In the genomic region with DNA sequence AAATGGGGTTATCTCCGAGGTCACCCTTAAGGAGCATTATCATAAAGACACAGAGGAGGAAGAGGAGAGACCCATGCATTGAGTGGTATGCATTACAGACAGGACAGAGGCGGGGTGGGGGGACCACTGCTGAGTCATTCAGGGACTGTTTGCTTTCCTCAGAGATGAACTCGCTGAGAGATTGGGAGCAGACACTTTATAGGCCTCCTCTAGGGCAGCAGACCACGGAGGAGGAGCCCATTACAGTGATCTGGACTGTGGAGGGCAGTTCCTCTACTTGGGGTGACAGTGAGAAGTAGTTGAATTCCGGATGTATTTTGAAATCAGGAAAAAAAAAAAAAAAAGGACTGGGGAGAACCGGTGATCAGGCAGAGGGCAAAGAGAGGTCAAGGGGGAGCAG, we compare ENCODE assay signal across 20 mouse cellular contexts. TPM values are rescaled to one million over a fixed set of nuclear protein-coding genes. Genes with fewer than 3 reads are reported as not detected.
DNase-seq lines count a peak whose midpoint lies in the region; ATAC-seq and TF ChIP-seq lines count a peak whose summit lies in the region.
"Had no signal": no experiment of that assay in that cellular context is flagged by ENCODE, and none has a peak within 500 bp of the region (broad histone marks: within the 10 kb centered on the region; RNA-seq: fewer than 3 reads in every experiment).

No protein-coding gene starts in this region.

- no peak for TF ChIP-seq CTCF in kidney, postnatal 0 days (IDR thresholded peaks at IDR 0.05; ENCODE audit: low read depth)
- TF ChIP-seq CTCF in G1E (IDR thresholded peaks at IDR 0.05; ENCODE audit: low read depth, low read length), result no peak

- no peak overlapping the region for H3K4me3 ChIP-seq in kidney, postnatal 0 days (replicated peaks; ENCODE audit: low read depth, low read length)
- H3K4me3 ChIP-seq in G1E (ENCODE audit: low read depth, low read length) (no peak overlapping the region), macrophage (ENCODE audit: inconsistent target) (no peak overlapping the region)
- H3K4me3 ChIP-seq in neural tube, embryonic 15.5 days (replicated peaks), result no peak overlapping the region
- H3K4me3 ChIP-seq: heart, embryonic 12.5 days; layer of hippocampus, adult 2 months; left cerebral cortex, adult 2 months; midbrain, embryonic 12.5 days; myocyte had no signal

- H3K4me1 ChIP-seq in kidney, postnatal 0 days (replicated peaks; ENCODE audit: insufficient read depth, low read length), result no peaks in the 10 kb centered on the region
- H3K4me1 ChIP-seq in G1E (ENCODE audit: insufficient read depth, low read depth, low read length), result peaks cover 38% of the 10 kb centered on the region
- H3K4me1 ChIP-seq in neural tube, embryonic 15.5 days, result no peaks in the 10 kb centered on the region
- H3K4me1 ChIP-seq: heart, embryonic 12.5 days; midbrain, embryonic 12.5 days had no signal

- 58% methylated on average over 6 of the region's 6 CpGs for WGBS in kidney, postnatal 0 days
- 9% methylated on average over 6 of the region's 6 CpGs for whole genome bisulfite sequencing in macrophage (ENCODE audit: missing documents)
- 61% methylated on average over 6 of the region's 6 CpGs for WGBS in neural tube, embryonic 15.5 days

- H3K27me3 ChIP-seq in kidney, postnatal 0 days (ENCODE audit: insufficient read depth, low read length), result no peaks in the 10 kb centered on the region
- no peaks in the 10 kb centered on the region for H3K27me3 ChIP-seq in G1E (ENCODE audit: insufficient read depth, low read length)
- no peaks in the 10 kb centered on the region for H3K27me3 ChIP-seq in neural tube, embryonic 15.5 days (replicated peaks)
- H3K27me3 ChIP-seq: heart, embryonic 12.5 days; midbrain, embryonic 12.5 days had no signal

- no peaks in the 10 kb centered on the region; the same call in 1 of the 2 replicates for H3K79me2 ChIP-seq in macrophage (ENCODE audit: inconsistent target)

- ATAC-seq in kidney, postnatal 0 days (replicated peaks; ENCODE audit: low FRiP score, low read depth), result 0 out of 2 replicates have a peak, but pooled peaks have one; percentile 25
- peak; percentile 47 for ATAC-seq in G1E (ENCODE audit: extremely low read depth, insufficient number of reproducible peaks, low FRiP score, poor library complexity, severe bottlenecking)
- ATAC-seq in neural tube, embryonic 15.5 days (ENCODE audit: low FRiP score), result no peak
- ATAC-seq: forebrain, embryonic 14.5 days; hindbrain, postnatal 0 days had no signal

- no peak for DNase-seq in kidney, postnatal 0 days (ENCODE audit: low spot score)
- DNase-seq in kidney, postnatal 36 days, result no peak
- no peak for DNase-seq in G1E (ENCODE audit: low spot score)
- peak; percentile 43 for DNase-seq in liver
- DNase-seq in urinary bladder, postnatal 10 days (ENCODE audit: low spot score), result no peak
- no peak for DNase-seq in ovary, adult 18-20 months (ENCODE audit: low spot score)
- DNase-seq: cerebellum, adult 9-11 months; gastrocnemius, postnatal 10 days; heart, postnatal 36 days; kidney, adult 8-10 months; thymus, adult 2 months had no signal

- H3K27ac ChIP-seq in kidney, postnatal 0 days, result no peak overlapping the region
- H3K27ac ChIP-seq in macrophage, result peak overlapping the region; percentile 88
- H3K27ac ChIP-seq in neural tube, embryonic 15.5 days (replicated peaks), result no peak overlapping the region
- H3K27ac ChIP-seq: hindbrain, postnatal 0 days; layer of hippocampus, adult 2 months; left cerebral cortex, adult 2 months; midbrain, embryonic 12.5 days had no signal

- H3K9ac ChIP-seq in kidney, postnatal 0 days (ENCODE audit: low read depth, low read length), result no peak overlapping the region
- H3K9ac ChIP-seq in neural tube, embryonic 15.5 days (replicated peaks), result no peak overlapping the region
- H3K9ac ChIP-seq: heart, embryonic 12.5 days; midbrain, embryonic 12.5 days had no signal

- no peak overlapping the region for H3K4me2 ChIP-seq in kidney, postnatal 0 days (ENCODE audit: low read length)
- H3K4me2 ChIP-seq in neural tube, embryonic 15.5 days, result no peak overlapping the region
- H3K4me2 ChIP-seq: heart, embryonic 12.5 days; midbrain, embryonic 12.5 days had no signal

- peaks cover 15% of the 10 kb centered on the region; the same call in 1 of the 2 replicates for H3K36me3 ChIP-seq in kidney, postnatal 0 days (ENCODE audit: insufficient read depth, low read length)
- H3K36me3 ChIP-seq in G1E (replicated peaks) (peaks cover 76% of the 10 kb centered on the region), macrophage (ENCODE audit: inconsistent target) (peaks cover 6% of the 10 kb centered on the region)
- peaks cover 43% of the 10 kb centered on the region for H3K36me3 ChIP-seq in neural tube, embryonic 15.5 days

- no peaks in the 10 kb centered on the region for H3K9me3 ChIP-seq in kidney, postnatal 0 days (replicated peaks; ENCODE audit: low read length)
- H3K9me3 ChIP-seq in G1E (replicated peaks), result no peaks in the 10 kb centered on the region
- no peaks in the 10 kb centered on the region for H3K9me3 ChIP-seq in neural tube, embryonic 15.5 days (replicated peaks)
- H3K9me3 ChIP-seq: heart, embryonic 12.5 days; midbrain, embryonic 12.5 days had no signal

RNA-seq across cellular contexts. Expression of a gene that starts 1.9 kb away (rescaled TPM):
- 0.36 and 0.56 TPM in 2 replicates for polyA plus RNA-seq in kidney, postnatal 0 days (2015; fragmentation: Nextera tagmentation; extraction: Ambion mirVana)
- total RNA-seq in G1E (2014; fragmentation: Nextera tagmentation) (2.0 and 3.3 TPM in 2 replicates), G1E (2017) (0.11 TPM in 1 of 2 replicates, not detected in the other)
- polyA plus RNA-seq in G1E (2012) (0.24 TPM in 1 of 2 replicates, not detected in the other), macrophage (2018) (1.7 to 7.1 TPM (median 4.6 TPM) in 3 replicates)
- 10 to 100 TPM in 3 of 26 experiments, 1 to 10 TPM in 20, under 1 TPM in 2, not detected in 1; 0.75 to 12.3 (median 5.2) TPM for total RNA-seq in macrophage (2018; cell fraction: chromatin; rRNA removed)
- total RNA-seq in macrophage (2018; cell fraction: cytosol; rRNA removed), result 1 to 10 TPM in 25 of 26 experiments, under 1 TPM in 1; 0.76 to 2.4 (median 1.8) TPM
- total RNA-seq in macrophage (2018; cell fraction: nucleus; rRNA removed), result 10 to 100 TPM in 2 of 26 experiments, 1 to 10 TPM in 20, under 1 TPM in 3, not detected in 1; 0.40 to 18.4 (median 3.1) TPM
- polyA plus RNA-seq in neural tube, embryonic 15.5 days (2015; fragmentation: Nextera tagmentation; extraction: Ambion mirVana), result 0.61 TPM in 1 of 2 replicates, not detected in the other
- total RNA-seq: hindbrain, postnatal 0 days had no signal

RNA-seq across cellular contexts. Expression of a gene that starts 10.9 kb away (rescaled TPM):
- 42.9 and 44.3 TPM in 2 replicates for polyA plus RNA-seq in kidney, postnatal 0 days (2015; fragmentation: Nextera tagmentation; extraction: Ambion mirVana)
- 34.7 and 66.1 TPM in 2 replicates for total RNA-seq in G1E (2014; fragmentation: Nextera tagmentation)
- total RNA-seq in G1E (2017), result 14.7 and 26.3 TPM in 2 replicates
- polyA plus RNA-seq in G1E (2012), result 111 and 116 TPM in 2 replicates
- 10 to 100 TPM in 24 of 26 experiments, 1 to 10 TPM in 2; 6.4 to 64.1 (median 24.9) TPM for total RNA-seq in macrophage (2018; cell fraction: chromatin; rRNA removed)
- 10 to 100 TPM; 16.1 to 37.5 (median 31.0) TPM for total RNA-seq in macrophage (2018; cell fraction: cytosol; rRNA removed)
- total RNA-seq in macrophage (2018; cell fraction: nucleus; rRNA removed), result 10 to 100 TPM; 11.6 to 84.1 (median 23.0) TPM
- polyA plus RNA-seq in macrophage (2018), result 26.9 to 33.2 TPM (median 31.8 TPM) in 3 replicates
- 56.1 and 62.3 TPM in 2 replicates for polyA plus RNA-seq in neural tube, embryonic 15.5 days (2015; fragmentation: Nextera tagmentation; extraction: Ambion mirVana)

RNA-seq across cellular contexts. Expression of a gene that starts 46.9 kb away (rescaled TPM):
- 248 and 273 TPM in 2 replicates for polyA plus RNA-seq in kidney, postnatal 0 days (2015; fragmentation: Nextera tagmentation; extraction: Ambion mirVana)
- total RNA-seq in G1E (2014; fragmentation: Nextera tagmentation) (329 and 356 TPM in 2 replicates), G1E (2017) (284 and 397 TPM in 2 replicates)
- polyA plus RNA-seq in G1E (2012) (1,176 and 1,322 TPM in 2 replicates), macrophage (2018) (138 to 351 TPM (median 174 TPM) in 3 replicates)
- total RNA-seq in macrophage (2018; cell fraction: chromatin; rRNA removed), result 1,000 to 10,000 TPM in 2 of 26 experiments, 100 to 1,000 TPM in 24; 632 to 1,038 (median 821) TPM
- total RNA-seq in macrophage (2018; cell fraction: cytosol; rRNA removed), result 100 to 1,000 TPM; 104 to 184 (median 143) TPM
- total RNA-seq in macrophage (2018; cell fraction: nucleus; rRNA removed), result 100 to 1,000 TPM; 322 to 672 (median 460) TPM
- polyA plus RNA-seq in neural tube, embryonic 15.5 days (2015; fragmentation: Nextera tagmentation; extraction: Ambion mirVana), result 161 and 203 TPM in 2 replicates
